In the genomic region with DNA sequence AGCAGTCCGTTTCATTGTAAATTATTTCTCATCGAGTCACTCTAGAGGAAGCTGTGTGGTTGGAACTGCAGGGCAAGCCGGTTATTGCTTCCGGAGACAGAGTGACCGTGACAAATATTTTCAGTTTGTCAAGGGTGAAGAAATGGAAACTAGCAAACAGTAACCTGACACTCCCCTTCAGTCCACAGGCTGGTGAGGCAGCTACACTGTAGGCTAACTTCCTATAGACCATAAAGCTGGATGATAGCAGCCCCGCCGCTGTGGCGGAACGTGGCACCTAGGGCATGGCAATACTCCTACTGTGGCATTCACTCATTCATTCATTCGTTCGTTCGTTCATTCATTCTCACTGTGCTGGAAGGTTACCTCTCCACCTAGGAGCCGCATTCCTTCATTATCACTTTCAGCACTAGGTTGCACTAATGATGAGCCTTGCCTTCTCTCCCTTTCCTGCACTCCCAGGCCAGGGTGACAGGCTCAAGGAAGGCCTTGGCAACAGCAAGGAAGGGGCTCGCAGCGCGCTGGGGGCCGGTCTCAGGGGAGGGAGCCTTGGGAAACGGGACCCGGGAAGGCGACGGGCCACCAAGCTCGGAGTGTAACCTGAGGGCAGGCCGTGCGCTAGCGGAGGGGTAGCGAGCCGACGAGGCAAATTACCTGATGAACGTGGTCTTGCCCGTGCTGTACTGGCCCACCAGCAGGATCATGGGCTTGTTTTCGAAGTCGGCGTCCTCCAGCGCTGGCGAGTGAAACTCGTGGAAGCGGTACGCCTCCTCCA, we compare ENCODE assay signal across 7 mouse cellular contexts. TPM values are rescaled to one million over a fixed set of nuclear protein-coding genes. Genes with fewer than 3 reads are reported as not detected.
DNase-seq lines count a peak whose midpoint lies in the region; ATAC-seq and TF ChIP-seq lines count a peak whose summit lies in the region.

No protein-coding gene starts in this region.

- peak overlapping the region; percentile 70 for H3K4me3 ChIP-seq in hindbrain, embryonic 13.5 days
- H3K4me3 ChIP-seq in liver, embryonic 14.5 days (ENCODE audit: insufficient read depth in 1 of 2, low read depth in 2 of 2, low read length in 2 of 2): peak overlapping the region; percentile 65 to 74
- peak overlapping the region; percentile 68 for H3K4me3 ChIP-seq in neural tube, embryonic 14.5 days (ENCODE audit: low read depth, low read length)

- ATAC-seq in hindbrain, embryonic 13.5 days (ENCODE audit: low FRiP score): peak; percentile 15
- ATAC-seq in liver, embryonic 14.5 days (ENCODE audit: insufficient read depth): peak; percentile 26
- ATAC-seq in neural tube, embryonic 14.5 days (ENCODE audit: low read depth): no peak; the same call in 1 of the 2 replicates

- TF ChIP-seq EP300 in liver, embryonic 14.5 days (IDR thresholded peaks at IDR 0.05; ENCODE audit: low read depth): no peak

- 4% methylated on average over 36 of the region's 38 CpGs for WGBS in hindbrain, embryonic 13.5 days
- under 1% methylated on average over 36 of the region's 38 CpGs for WGBS in liver, embryonic 14.5 days (ENCODE audit: insufficient replicate concordance)
- WGBS in neural tube, embryonic 14.5 days: 4% methylated on average over 38 of the region's 38 CpGs

- H3K4me1 ChIP-seq in hindbrain, embryonic 13.5 days (replicated peaks): peaks cover 11% of the 10 kb centered on the region
- peaks cover 3 to 7% of the 10 kb centered on the region in 2 experiments; a peak in 3 of 4 replicates for H3K4me1 ChIP-seq in liver, embryonic 14.5 days (replicated peaks; ENCODE audit: control insufficient read depth in 2 of 2, insufficient read depth in 2 of 2, low read length in 1 of 2)
- no peaks in the 10 kb centered on the region for H3K4me1 ChIP-seq in neural tube, embryonic 14.5 days (ENCODE audit: control insufficient read depth, insufficient read depth, low read length)

- H3K9ac ChIP-seq in hindbrain, embryonic 13.5 days: peak overlapping the region; percentile 77
- H3K9ac ChIP-seq in liver, embryonic 14.5 days (replicated peaks): peak overlapping the region; percentile 75
- peak overlapping the region; percentile 52 for H3K9ac ChIP-seq in neural tube, embryonic 14.5 days (replicated peaks; ENCODE audit: low read depth, low read length)

- no peaks in the 10 kb centered on the region for H3K9me3 ChIP-seq in hindbrain, embryonic 13.5 days
- no peaks in the 10 kb centered on the region for H3K9me3 ChIP-seq in liver, embryonic 14.5 days (ENCODE audit: control insufficient read depth, low read length)
- H3K9me3 ChIP-seq in neural tube, embryonic 14.5 days (ENCODE audit: control insufficient read depth, low read length): no peaks in the 10 kb centered on the region

- H3K4me2 ChIP-seq in hindbrain, embryonic 13.5 days: peak overlapping the region; percentile 98
- peak overlapping the region; percentile 96 for H3K4me2 ChIP-seq in liver, embryonic 14.5 days (ENCODE audit: low read depth)
- peak overlapping the region; percentile 96 for H3K4me2 ChIP-seq in neural tube, embryonic 14.5 days (ENCODE audit: low read depth, low read length)

- DNase-seq in urinary bladder, postnatal 14 days (ENCODE audit: low spot score): peak; percentile 43
- DNase-seq in urinary bladder, postnatal 25 days (ENCODE audit: low spot score): no peak
- DNase-seq in c-Kit-positive CD71-positive TER-119-positive erythroid progenitor cells, embryonic 14.5 days (ENCODE audit: low spot score): peak; percentile 38
- DNase-seq in liver, embryonic 14.5 days (ENCODE audit: low read depth in 3 of 3, low spot score in 3 of 3): peak in 2 of 3 experiments; percentile 27 to 33
- DNase-seq in cerebellum, adult 9-11 months: no peak

- 0 out of 2 replicates have a peak, but pooled peaks cover 8% of the 10 kb centered on the region for H3K27me3 ChIP-seq in hindbrain, embryonic 13.5 days
- H3K27me3 ChIP-seq in liver, embryonic 14.5 days (ENCODE audit: control insufficient read depth, insufficient read depth, low read length): no peaks in the 10 kb centered on the region
- 0 out of 2 replicates have a peak, but pooled peaks cover 3% of the 10 kb centered on the region for H3K27me3 ChIP-seq in neural tube, embryonic 14.5 days (ENCODE audit: control insufficient read depth, insufficient read depth, low read length)

- H3K36me3 ChIP-seq in hindbrain, embryonic 13.5 days: no peaks in the 10 kb centered on the region
- no peaks in the 10 kb centered on the region for H3K36me3 ChIP-seq in liver, embryonic 14.5 days (replicated peaks; ENCODE audit: control insufficient read depth, insufficient read depth, low read depth)
- H3K36me3 ChIP-seq in neural tube, embryonic 14.5 days (ENCODE audit: control insufficient read depth, insufficient read depth, low read length): no peaks in the 10 kb centered on the region

- TF ChIP-seq CTCF in liver, embryonic 14.5 days (IDR thresholded peaks at IDR 0.05; ENCODE audit: low read depth): no peak

- peak overlapping the region; percentile 44; the same call in 1 of the 2 replicates for H3K27ac ChIP-seq in hindbrain, embryonic 13.5 days
- H3K27ac ChIP-seq in liver, embryonic 14.5 days: peak overlapping the region; percentile 24
- H3K27ac ChIP-seq in neural tube, embryonic 14.5 days (ENCODE audit: low read depth, low read length): no peak overlapping the region

RNA-seq across cellular contexts. Expression of a gene that starts 0.6 kb away (rescaled TPM):
- 16.1 and 19.9 TPM in 2 replicates for polyA plus RNA-seq in hindbrain, embryonic 13.5 days (2015; fragmentation: Nextera tagmentation; extraction: Ambion mirVana)
- polyA plus RNA-seq in liver, embryonic 14.5 days (2012; rRNA removed): 4.7 and 6.8 TPM in 2 replicates
- polyA plus RNA-seq in liver, embryonic 14.5 days (2014; fragmentation: Nextera tagmentation; extraction: Ambion mirVana): 15.9 and 17.2 TPM in 2 replicates
- polyA plus RNA-seq in neural tube, embryonic 14.5 days (2014; fragmentation: Nextera tagmentation; extraction: Ambion mirVana): 8.2 and 10.1 TPM in 2 replicates

Comparison
In these comparisons a context has a peak if more than half of its experiments do, and no peak if none do; other contexts are left out.
1. DNase-seq: peak in urinary bladder, postnatal 14 days (single experiment), c-Kit-positive CD71-positive TER-119-positive erythroid progenitor cells, embryonic 14.5 days (single experiment) and liver, embryonic 14.5 days (2 of 3); none in urinary bladder, postnatal 25 days (single experiment) and cerebellum, adult 9-11 months (single experiment).
2. Peak in every context shown above with its lines, with median percentiles within 50 percentile points of each other: H3K4me2 ChIP-seq, H3K4me3 ChIP-seq and H3K9ac ChIP-seq.